Mouse (Mus musculus) brain, embryonic 14.5 days (tissue): ENCODE results near the gene Gm9603.
"Not testable (repeated sequence)": the region's sequence is repeated elsewhere in the genome, so short reads cannot be mapped to it uniquely, and the experiment has no call there.

Source experiments
- CTCF ChIP-seq: fragments of 200-500 bp; IDR thresholded peaks from 2 replicates; pipeline ENCODE4 v1.5.1; 2012; ENCODE audit warnings: inconsistent platforms, mild to moderate bottlenecking, moderate library complexity, borderline replicate concordance; ENCODE audit not compliant: insufficient read depth, insufficient read length; ENCODE audit errors: extremely low read depth
- POLR2A ChIP-seq: fragments of 200-500 bp; IDR thresholded peaks from 2 replicates; pipeline ENCODE4 v1.6.1; 2012; ENCODE audit warnings: mild to moderate bottlenecking, inconsistent platforms, borderline replicate concordance; ENCODE audit not compliant: poor library complexity, insufficient read depth, insufficient read length, severe bottlenecking; ENCODE audit errors: extremely low read depth

DNA sequence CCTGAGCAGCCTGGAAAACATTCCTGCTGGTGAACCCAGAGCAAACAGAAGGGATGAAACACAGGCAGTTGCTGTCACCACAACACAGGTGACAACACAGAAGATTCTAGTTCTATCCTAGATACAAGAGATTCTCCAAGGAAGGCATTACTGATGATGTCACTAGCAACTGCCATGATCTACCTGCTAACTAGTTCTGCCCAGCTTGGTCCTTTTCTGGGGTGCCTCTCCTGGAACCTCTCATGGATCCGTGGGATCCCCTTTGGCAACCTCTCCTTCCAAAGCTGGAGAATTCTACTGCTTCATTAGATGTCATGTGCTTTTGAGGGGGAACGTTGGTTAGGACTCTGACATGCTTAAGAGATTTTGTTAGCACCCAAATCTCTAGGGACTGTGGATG, at the start of gene Gm9603:
- TF ChIP-seq POLR2A, CTCF: not testable (repeated sequence)
